Mouse (Mus musculus) urinary bladder, adult 2 months (tissue): ENCODE measurements around the gene Otx1. TPM values are rescaled to one million over a fixed set of nuclear protein-coding genes. Genes with fewer than 3 reads are reported as not detected.
A peak's percentile ranks its signal among the peaks of the same experiment; 100 is the strongest.

ENCODE experiments used
- DNase-seq: peaks from one replicate; pipeline ENCODE4 v3.0.0; 2022; ENCODE audit warnings: low spot score
- polyA plus RNA-seq: library from polyadenylated mRNA; depleted of rRNA; stranded (reverse); fragments of >200 nt; gene quantifications from 2 replicates; pipeline ENCODE4 v1.2.3, GENCODE M21; 2012

Otx1 gene
- polyA plus RNA-seq, 1 experiment = 0.01 TPM

DNA sequence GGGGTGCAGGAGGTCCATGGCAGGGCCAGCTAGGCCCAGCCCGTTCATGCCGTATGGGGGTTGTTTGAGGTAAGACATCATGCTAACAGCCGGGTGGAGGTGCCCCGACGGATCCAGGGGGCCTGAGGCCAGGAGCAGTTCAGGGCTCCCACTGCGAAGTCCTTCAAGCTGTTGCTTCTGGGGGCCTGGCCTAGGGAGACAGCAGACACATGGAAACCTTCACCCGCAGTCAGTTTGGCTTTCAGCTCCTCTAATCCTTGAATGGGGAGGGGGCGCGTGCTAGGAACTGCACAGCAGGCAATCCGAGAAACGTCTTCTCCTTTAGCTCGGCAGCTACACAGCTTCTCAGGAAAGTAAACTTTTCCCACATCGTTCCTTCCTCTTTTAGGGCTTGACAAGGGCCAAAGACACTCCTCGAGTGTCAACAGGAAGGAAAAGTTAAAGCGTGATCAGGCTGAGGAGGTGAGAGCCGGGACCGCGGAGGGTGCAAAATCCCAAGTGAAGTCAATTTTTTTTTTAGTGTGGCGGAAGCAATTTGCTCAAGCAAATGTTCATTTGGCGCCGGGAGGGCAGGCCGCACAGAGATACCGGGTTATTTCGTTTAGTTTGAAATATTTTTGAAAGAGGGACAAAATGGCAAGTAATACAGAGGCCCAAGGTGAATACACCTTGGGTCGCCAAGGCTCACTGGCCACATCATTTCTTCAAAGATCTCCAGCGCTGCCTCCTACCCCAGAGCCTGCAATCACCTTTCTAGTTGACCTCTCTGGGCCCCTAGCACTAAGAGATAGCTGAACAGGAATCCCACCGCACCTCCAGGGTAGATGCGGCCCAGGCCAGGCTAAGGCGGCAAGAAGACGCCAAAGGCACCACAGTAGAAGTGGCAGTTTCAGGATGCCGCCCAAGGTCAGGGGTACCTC lies 3.0 kb downstream of the Otx1 start:
- no peak for DNase-seq

DNA sequence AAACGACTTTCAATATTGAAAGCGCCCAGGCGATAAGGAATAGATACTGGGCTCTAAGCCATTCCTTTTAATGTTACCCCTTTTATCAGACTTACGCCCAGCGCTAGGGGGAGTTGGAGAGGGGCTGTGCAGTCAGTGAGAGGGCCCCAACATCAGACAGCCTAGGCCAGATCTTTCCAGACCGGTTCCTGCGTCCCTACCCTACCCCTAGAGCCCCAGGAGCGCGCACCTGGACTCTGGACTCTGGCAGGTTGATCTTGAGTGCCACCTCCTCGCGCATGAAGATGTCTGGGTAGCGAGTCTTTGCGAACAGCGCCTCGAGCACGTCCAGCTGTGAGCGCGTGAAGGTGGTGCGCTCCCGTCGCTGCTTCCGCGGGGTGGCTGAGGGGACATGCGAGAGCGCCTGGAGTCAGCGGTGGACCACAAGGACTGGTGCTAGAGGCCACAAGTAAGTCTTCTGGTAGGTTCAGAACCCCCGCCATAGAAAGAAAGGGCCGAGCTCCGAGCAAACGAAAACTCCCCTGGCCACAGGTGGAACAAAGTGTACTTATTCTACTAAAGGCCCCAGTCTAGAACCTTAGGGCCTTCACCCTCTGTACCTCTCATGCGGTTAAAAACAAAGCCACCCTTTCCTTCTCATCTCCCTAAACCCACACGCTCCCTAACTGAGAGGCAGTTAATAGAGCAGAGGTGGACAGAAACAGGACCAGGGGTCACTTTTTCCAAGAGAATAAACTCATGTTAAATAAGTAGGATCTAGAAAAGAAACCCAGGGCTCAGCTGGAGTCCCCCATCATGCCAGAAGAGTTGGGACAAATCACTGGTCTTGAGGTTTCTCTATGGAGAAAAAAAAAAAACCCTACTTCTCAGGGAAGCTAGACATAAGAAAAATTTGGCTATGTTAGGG lies 4.3 kb downstream of the Otx1 start:
- DNase-seq = no peak

DNA sequence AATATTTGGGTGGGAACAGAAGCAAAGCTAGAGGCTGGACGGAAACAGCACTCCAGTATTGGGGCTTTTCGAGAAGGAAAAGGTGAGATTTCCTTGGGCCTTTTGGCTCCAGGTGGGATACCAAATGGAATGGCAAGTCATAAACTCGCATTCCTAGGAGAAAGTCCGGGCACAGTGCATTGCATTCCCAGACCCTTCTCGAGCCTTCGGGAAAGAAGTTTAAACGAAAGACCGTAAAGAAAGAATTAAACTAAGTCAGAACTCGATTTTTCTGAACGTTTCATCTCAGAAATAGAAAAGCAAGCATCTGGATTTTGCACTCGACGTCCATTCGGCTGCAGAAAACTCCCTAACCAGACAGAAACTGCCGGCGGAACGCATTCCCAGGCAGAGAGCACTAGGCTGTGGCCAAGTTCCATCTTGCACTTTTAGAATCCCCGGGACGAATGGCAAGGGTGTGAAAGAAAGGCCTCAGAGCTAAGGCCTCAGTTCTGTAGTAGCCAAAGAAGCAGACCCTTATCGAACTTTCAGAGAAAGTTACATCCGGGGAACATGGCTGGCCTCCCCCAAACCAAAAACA lies 5.0 kb downstream of the Otx1 start:
- DNase-seq = no peak

DNA sequence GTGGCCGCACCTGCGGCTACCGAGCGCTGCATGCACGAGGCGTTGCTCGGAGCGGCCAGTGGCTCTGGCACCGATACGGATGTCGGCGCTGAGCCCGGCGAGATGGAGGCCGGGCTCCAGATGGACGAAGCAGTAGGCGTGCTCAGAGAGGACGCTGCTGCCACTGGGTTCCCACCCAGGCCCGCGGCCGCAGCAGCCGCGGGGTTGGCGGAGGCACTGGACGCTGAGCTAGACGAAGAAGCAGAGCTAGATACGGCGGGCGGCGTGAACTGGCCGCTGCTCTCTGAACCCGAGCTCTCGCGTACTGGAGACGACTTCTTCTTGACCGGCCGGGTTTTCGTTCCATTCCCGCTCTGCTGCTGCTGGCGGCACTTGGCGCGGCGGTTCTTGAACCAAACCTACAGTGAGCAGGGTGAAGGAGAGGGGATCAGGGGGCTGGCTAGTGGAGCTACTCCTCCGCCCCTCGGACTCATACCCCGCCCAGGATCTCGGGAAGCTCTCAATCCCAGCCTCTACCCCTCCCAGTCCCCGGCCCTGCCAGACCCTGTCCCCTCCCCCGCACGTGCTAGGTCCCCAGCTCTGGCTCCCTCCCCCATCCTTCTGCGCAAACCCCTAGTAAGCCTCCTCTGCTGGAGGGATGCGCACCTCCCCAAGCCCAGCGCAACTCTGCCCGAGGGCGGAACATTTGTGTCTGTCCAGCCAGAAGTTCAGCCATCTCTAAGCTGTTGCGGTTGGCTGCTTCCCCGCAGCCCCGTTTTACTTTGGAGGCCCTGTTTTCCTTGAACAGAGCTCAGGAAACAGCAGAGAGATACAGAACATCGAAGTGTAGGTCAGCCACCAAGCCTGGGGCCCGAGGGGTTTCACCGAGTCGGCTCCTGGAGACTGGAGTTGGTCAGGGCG lies 5.8 kb downstream of the Otx1 start:
- DNase-seq = peak; percentile 26

DNA sequence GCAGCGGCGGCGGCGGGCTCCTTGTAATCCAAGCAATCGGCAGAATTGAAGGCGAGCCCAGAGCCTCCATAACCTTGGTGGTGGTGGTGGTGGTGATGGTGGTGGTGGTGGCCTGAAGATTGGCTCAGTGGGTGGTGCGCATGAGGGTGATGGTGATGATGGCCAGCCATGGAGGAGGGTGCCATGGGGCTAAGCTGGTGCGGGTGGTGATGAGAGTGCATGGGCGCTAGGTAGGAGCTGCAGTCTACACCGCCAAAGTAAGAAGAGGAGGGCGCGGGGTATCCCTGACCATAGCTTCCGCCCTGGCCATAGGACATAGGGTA lies 6.4 kb downstream of the Otx1 start:
- no peak for DNase-seq

DNA sequence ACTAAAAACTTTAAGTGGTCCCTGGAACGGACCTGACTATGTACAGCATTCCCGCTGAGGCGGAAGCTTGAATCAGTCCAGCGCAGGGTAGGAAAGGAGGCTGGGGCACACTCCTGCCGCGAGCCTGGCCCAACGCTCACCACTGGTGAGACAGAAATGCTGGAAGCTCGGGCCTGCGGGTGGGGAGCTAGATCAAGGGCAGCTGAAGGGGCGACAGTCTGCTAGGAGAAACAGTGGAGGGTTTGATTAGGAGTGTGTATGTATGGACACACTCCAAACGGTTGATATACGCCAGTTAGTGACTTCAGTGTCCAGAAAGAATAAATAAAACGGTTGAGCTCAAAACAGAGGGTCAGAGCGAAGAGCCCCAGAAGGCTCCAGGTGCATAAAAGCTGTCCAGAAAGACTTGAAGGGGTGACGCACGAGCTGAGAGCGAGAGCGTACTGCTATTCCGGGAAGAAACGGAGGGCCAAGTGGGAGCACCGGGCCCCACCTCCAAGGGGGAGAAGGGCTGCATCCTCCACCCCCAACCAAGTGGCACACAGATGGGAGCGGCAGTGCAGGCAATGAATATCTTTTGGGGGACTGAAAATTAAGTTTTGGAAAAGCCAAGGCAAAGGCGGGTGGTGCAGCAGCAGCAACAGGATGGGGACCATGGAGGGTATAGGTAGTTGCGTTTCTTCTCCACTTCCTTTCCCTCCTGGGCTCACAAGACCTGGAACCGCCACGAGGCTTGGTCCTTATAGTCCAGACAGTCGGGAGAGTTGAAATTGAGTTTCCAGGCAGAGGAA lies 7.0 kb downstream of the Otx1 start:
- DNase-seq = no peak

DNA sequence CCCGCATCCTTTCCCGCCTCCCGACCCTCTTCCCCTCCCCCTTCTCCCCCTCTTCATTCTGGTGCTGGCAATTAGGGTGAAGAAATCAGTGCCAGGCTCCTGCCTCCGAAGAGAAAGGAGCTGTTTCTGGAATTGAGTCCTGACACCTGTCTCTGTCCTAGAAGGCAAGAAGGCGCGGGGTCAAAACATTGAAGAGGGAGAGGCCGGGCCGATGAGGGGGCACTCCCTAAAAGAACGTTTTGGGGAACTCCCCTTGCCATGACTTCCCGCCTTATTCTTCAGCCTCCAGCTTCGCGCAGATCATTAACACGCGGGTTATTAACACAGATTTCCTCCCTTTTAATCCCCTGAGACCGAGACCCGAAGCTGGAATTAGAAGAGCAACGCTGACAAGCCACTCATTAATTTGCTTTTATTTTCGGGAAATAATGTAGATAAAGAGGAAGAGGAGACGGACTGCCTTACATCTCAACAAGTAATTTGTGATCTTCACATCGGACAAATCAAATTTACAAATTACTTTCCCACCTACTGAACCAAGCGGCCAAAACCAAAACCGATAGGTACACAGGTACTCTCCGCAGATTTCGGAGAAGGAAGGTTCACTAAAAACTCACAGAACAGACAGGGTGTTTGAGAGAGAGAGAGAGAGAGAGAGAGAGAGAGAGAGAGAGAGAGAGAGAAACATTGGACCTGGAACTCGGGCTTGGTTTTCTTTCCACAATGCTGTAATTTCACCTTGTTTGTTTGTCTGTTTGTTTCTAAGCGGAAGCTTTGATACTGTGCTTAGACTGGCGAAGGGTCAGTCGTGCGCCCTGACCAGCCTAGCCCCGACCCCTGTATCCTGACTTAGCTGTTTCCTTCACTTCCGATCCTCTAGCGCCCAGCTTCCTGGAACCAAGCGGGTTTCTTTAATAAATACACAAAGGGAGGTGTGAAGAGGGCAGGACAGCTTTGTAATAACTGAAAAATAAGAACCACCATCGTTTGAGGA lies 8.0 kb downstream of the Otx1 start:
- no peak for DNase-seq

DNA sequence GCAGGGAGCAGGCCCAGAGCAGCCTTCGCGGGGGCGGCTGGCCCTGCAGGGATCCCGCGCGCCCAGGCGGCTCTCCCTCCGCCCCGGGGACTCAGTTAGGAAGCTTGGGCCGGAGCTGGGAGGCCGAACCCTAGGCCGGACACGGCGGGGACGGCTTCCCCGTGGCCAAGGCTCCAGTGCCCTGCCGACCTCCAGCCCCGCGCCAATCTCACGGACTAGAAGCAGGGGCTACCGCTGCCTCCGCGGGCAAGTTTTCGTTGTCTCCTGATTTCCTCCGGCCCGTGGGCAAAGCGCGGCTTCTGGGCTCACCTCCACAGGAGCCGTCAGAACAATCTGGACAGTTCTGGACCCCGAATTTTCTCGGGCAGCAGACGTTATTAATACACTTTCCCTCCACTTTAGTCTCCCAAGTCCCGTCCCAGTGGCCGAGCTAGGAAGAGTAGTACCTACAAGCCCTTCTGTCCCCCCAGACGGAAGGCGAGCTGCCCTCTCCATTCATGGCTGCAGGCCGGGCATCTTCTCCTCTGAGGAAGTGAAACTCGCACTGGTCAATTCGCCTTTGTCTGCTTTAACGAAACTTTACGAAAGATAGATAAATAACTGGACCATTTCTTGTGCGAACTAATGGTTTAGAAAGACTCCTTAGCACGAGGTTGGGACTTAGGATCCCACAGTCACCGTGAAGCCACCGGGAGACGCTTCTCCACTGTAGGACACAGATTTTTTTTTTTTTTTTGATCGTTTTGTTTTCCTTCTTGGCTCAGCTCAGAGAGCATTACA lies 8.9 kb downstream of the Otx1 start:
- peak; percentile 38 for DNase-seq

DNA sequence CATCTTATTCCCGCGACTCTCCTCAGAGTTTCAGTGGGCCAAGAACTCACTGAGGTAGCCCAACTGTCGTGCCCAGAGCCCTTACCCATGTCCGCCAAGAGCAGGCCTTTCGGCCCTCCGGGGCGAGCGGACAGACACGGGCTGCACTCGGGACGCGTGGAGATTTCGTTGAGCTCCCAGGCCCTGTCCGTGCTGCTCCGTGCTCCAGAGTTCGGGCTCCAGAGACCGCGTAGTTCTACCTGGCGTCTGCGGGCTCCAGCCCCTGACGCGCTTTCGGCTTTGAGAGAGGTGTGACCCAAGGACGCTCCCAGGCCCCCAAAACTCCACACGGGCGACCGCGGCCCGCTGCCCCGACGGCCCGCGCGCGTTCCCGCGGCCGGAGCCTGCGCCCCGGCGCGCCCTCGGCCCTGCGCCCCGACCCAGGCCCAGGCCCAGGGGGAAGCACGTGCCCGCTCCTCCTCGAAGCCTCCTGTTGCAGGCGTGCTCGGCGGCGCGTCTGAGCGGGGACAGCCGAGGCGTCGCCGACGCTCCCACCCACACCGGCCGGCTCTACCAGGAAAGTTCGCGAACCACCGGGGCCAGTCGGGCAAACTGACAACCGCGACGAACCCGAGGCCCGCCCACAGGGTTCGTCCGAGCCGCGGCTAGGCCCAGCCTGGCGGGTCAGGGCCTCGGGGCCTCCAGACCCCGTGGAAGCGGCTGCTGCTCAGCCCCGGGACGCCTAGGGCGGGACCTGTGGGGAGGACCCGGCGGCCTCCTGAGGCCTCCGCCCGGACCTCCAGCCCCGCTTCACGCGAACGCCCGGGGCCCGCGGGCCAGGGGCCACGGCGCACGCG lies 9.7 kb downstream of the Otx1 start:
- no peak for DNase-seq

DNA sequence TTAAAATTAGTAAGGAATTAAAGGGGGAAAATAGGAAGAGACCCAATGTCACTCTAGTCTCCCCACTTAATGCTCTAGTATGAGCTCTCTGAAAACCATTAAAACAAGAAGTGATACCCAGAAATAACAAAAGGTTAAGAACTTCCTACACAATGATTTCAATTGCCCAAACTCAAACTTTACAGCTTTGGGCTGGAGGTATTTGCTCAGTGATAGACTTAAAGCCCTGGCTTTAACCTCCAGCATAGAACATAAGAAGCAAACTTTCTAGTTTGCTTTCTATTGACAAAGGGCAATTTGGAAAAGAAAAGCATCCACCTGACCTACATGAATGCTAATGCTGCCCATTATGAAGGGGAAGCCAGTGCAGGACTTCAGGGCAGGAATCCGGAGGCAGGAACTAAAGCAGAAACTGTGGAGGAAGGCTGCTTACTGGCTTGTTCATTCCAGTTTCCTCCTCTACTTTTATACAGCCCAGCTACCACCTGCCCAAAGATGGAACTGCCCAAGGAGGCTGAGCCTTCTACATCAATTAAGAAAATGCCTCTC lies 14.2 kb downstream of the Otx1 start:
- no peak for DNase-seq

DNA sequence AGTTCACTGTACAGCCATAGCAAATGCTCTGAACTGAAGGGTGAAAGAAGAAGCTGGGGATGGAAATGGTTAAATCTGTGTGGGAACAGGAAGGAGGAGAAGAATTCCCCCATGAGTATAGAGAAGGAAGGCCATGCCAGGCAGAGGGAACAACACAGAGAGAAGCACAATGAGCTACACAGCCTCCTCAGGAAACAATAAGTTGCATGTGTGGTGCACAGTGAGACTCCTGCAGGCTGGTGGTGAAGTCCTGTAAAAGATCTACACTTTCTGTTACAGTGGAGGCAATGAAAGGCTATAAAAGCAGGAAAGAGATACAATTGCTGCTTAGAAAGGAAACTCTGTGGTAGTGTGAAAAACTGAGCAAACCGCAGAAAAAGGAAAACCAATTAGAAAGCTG lies 17.6 kb downstream of the Otx1 start:
- no peak for DNase-seq

DNA sequence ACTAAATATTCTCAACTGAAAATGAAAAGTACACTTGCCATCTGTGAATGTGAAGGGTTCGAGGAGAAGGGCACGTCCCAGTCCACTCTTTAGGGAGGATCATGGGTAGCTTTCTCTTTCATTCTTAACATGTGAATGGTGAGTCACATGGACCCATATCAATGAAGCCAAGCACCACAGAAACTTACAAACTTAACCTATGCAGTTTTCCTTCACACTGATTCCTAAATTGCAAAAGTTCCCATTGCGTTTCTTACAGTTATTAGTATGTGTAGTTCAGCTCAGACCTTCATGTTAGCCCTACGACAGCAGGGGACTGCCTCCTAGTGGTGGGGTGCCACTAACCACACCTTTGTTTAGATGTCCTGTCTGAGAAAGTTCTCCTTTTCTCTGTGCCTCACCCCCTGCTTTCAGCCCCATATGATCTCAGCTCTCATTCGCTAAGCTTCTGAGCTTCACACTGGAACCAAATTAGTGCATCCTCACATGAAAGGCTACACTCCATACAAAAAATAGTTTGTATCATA lies 28.6 kb downstream of the Otx1 start:
- no peak for DNase-seq

DNA sequence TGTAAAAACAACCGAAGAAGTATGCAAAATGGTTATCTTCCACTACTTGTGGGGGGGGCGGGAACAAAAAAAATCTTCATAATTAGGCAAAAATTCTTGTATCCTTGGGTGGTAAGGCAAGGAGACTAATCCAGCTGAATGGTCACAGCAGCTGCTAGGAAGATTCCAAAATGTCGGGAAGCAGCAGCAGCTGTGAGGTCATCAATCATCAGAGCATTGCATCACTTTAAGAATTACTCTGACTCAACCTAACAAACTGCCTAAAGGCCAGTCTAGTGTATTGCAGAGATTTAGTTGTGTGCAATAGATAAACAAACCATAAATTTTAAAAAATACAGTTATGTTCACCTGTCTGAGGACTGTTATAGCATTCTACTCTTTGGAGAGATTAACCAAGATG lies 29.1 kb downstream of the Otx1 start:
- no peak for DNase-seq

DNA sequence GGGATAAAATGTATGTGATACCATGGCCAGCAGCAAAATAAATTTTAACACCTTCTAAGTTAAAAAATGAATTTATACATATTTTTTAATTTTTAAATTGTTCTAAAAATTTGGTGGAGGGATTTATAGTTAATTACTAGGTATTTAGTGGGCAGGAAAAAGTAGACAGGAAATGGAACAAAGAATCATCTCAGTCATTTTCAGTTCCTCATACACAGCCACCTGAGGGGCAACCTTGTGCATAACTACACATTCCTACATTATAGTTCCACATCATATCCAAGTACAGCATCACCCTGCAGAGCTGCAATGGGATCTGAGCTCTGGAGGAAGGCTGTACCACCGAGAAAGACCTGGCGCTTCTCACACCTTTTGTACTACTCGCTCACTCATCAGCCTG lies 33.8 kb downstream of the Otx1 start:
- DNase-seq = no peak

DNA sequence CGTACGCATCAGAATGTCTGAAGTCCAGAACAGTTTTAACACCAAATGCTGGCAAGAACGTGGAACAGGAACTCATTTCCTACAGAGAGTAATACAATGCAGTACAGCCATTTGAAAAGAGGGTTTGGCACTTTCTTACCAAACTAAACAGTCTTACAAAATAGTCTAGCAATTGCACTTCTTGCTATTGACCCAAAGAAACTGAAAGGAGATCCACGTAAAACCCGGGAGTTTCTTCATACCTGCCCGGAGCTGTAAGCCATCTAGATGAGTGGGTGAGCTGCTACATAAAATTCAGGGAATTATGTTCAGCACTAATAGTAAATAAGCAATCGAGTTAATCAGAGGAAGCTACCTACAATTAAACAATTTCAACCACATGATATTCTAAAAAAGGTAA lies 47.5 kb downstream of the Otx1 start:
- DNase-seq = no peak

DNA sequence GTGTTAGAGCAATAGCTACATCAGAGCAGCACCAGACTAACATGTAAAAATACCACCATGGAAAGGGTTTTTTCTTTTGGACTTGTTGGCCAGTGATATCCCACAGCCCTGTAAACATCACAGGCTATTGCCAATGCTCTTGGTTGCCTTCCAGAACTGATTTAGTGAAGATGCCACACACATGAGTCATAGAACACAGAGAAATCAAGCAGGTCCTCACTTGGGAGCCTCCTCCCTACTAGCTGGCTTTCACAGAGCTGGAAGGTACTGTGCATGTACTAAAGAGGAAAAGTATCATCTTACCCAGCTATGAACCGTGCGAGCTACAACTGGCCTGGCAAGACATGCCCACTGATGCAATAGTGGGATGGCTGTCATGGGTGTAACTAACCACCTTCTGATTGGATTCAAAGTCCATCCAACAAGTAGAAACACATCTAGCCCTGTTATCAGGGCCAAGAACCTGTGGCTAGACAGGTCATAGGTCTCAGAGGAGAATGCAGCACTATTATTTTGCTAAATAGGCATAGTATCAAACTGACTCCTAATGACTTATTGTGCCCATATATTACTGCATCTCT lies 51.0 kb downstream of the Otx1 start:
- DNase-seq = no peak

DNA sequence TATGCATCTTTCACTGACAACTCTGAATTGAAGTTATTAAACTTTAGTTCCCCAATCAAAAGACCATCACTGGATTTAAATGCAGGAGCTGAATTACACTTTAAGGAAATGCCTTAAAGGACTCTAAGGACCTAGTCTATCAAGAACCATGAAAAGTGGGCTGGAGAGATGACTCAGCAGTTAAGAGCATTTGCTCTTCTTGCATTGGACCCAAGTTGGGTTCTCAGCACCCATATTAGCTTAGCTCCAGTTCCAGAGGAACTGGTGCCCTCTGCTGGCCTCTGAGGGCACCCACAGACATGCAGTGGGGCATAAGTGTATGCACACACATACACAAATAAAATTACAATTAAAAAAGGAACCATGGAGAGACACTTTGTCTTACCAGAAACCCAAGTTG lies 52.6 kb downstream of the Otx1 start:
- DNase-seq = no peak
